Mouse (Mus musculus) ES-CJ7 (cell line): ENCODE results near the gene Lgr6.
A peak's percentile ranks its signal among the peaks of the same experiment; 100 is the strongest.

Experiments used
- DNase-seq: peaks from one replicate; pipeline ENCODE4 v3.0.0; 2011; ENCODE audit warnings: low read depth, low spot score

Lgr6 gene

DNA sequence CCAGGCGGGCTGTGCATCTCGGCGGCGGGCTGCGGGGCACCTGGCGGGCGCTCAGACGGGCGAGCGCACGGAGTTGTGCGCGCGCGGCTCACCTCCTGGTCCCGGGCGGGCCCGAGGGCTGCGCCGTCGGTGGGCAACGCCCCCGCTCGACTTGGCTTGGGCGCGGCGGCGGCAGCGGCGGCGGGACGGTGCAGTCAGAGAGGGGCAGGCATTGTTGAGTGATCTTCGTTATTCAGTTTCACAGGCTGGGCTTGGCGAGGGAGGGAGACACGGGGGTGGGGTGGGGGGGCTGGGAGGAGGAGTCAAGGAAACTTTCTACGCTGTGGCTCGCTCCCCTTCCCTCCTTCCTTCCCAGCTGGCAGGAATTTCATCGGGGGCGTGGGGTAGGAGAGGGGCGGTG, at the start of gene Lgr6:
Gene Lgr6 (minus strand): TSS at position 153 of the 400 bp plus-strand sequence.
- DNase-seq, result peak; percentile 59

DNA sequence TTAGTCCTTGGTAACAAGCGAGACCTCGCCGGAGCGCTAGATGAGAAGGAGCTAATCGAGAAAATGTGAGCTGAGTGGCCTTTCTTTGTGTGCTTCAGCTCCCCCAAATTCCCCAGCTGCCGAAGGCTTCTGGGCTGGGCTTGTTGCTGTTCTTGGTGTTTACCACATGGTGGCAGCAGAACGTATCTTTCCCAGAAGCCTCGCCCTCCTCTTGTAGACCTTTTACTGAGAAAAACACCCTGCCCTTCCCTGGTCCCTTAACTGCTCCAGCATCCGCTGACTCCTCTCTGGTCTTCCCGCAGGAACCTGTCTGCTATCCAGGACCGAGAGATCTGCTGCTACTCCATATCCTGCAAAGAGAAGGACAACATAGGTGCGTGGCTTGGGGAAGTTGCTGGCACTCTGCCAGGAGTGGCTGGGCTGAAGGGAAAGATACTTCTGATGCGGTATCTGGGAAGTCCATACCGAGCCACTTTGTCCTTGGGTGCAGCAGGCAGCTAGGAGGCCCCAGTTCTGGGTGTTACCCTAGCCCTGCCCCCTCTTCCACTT, 49.4 kb upstream of the Lgr6 start:
- DNase-seq, result peak; percentile 95

DNA sequence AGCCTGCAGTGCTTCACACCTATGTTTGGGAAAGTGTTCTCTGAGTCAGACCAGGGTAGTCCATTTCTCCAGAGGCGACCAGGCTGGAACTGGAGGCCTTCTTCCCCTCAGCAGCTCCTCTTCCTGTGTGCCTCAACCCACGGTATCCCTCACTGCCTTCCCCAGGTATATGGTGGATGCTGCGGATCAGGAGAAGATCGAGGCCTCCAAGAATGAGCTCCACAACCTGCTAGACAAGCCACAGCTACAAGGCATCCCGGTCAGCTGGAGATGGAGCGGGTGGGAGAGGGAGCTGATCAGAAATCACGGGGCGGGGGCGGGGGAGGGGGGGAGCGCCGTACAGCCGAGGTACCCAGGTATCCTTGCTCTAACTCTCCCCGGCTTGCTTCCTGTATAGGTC, 48.9 kb upstream of the Lgr6 start:
- no peak for DNase-seq

DNA sequence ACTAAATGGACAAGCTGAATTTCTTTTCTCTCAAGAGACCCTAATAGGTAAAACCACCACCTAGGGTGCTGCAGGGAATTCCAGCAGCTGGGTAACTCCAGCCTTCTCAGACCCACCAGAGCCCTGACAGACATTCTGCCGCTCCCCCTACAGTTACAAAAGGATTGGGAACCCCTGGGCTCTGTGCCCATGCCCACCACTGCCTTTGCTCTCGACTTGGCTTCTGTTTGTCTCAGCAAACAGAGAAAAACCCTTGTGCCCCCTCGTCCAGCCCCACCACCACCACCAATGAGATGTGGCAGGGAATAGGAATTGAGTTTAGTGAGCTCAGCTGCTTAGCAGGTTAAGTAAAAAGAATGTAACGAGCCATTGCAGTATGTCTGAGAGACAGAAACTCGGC, 43.9 kb upstream of the Lgr6 start:
- no peak for DNase-seq

DNA sequence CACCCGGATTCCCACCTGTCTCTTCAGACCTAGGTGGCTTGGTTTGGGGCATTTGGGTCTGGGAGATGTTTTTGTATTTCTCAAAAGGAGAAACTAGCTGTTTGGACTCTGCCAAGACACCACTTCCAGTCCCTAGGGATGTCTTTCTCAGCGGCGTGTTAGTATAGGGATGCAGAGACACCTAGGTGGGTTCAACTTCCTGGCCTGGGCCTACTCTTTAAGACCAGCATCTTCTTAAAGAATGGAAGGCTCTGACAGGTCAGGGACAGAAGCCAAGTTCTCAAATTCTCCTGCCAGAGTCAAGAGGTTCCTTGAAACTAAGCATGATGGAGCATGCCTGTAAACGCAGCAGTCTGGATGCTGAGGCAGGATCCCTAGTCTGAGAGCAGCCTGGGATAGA, 43.4 kb upstream of the Lgr6 start:
- DNase-seq, result no peak

DNA sequence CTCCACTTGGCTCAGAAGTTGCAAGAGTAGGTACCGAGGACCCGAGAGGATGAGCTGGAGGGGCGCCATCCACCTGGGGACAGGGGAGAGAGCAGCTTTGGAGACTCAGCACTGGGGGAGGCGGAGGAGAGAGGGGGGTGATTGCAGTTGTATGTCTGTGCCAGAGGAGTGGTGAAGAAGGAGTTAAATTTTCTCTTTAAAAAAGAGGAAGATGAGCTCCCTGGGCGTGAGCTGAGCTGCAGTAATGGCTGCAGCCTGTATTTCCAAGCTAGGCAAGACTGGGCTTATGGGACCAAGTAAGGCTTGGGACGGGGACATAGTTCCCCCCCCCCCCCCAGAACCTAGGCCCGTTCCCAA, 42.6 kb upstream of the Lgr6 start:
- DNase-seq, result no peak

DNA sequence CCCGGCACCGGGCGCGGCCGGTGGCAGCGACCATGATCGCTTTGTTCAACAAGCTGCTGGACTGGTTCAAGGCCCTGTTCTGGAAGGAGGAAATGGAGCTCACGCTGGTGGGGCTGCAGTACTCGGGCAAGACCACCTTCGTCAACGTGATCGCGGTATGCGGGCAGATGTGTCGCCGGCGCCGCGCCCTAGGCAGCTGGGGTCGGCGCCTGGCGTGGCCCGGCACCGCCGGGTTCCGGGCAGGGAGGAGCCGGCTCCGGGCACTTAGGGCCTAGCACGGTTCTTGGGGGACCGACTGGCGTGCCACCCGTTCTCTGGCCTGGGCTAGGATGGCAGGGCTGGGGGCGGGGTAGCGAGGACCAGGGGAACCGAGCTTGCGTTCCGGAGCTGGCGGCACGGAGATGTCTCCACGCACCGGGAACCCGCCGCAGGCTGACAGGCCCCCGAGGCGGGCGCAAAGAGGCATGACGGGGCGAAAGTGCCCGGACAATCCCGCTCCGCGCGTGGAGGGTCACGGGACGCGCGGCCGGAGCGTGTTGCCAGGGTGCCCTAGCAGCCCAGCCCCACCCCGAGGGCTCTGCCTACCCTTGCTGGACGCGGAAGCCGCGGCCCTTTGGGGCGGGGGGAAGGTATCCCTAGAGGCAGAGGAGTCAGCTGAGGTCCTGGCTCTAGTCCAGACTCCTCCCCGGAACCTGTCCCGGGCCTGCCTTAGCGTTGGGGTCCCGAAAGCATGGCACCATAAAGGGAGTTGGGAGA, 42.0 kb upstream of the Lgr6 start:
- peak; percentile 74 for DNase-seq

DNA sequence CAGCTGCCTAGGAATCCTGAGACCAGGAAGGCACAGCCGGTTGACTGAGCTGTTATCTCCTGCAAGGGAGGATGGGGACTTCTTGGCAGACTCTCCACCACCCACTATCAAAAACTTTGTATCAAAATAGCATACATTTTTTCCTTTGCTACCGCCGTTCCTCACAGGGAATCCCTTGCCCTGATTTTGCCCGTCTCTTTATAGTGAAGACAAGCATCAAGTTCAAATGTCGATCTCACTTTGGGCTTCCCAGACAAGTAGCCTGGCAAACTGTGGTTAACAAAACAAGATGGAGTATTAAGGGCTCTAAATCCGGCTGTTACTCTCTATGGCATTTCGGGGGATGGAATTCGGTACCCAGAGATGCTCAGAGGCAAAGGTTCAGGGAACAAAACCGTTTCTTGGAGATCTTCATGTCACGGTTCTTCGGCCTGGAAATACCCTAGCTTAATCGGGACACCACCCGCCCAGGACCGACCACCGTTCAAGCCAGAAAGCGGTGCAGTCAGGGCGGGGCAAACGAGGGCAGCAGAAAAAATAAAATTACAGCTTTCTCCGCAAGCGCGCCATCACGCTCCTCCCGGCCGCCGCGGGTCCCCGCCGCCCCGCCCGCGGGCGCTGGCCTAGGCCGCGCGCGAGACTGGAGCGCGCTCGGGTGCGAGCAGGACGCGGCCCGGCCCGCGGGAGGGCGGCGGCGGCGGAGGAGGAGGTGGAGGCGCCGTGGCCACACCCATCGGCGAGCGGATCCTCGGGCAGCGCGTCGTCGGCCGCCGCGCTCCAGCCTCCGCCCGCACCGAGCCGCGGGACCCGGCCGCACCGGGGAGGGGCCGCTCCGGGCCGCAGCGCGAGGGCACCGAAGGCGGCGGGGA, 41.2 kb upstream of the Lgr6 start, which contains the start of gene Arl8a:
Gene Arl8a (plus strand): TSS at position 748 of the 869 bp plus-strand sequence.
- DNase-seq, result peak; percentile 60

DNA sequence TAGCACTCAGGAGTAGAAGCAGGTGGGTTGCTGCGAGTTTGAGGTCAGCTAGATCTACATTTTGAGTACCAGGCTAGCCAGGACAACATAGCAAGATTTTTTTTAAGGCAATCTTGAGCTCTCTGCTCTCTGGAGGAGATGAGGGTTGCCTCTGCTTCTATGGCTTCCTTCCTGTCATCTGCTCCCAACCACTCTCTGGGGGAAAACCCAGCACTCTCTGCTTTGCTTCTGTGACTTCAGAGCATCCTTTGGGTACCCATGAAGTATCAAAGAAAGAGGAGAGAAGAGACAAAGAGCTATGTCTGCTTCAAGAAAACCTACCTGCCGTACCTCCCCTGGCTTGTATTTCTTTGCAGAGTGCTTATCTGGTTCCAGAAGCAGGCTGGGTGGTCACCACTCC, 38.9 kb upstream of the Lgr6 start:
- no peak for DNase-seq

DNA sequence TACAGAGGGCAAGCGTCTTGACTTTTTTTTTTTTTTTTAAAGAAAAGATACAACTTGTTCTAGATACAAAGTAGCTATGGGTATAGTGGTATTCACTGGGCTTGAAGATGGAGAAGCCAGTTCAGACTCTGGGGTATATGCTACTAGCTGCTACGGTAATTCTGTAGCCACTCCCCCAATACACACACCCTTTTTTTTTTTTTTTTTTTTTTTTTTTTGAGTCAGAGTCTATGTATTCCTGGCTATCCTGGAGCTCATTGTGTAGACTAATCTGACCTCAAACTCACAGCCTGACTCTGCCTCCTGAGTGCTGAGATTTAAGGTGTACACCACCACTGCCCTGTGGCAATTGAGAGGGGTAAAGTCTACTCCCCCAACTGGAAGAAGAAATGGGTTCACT, 37.4 kb upstream of the Lgr6 start:
- DNase-seq, result no peak

DNA sequence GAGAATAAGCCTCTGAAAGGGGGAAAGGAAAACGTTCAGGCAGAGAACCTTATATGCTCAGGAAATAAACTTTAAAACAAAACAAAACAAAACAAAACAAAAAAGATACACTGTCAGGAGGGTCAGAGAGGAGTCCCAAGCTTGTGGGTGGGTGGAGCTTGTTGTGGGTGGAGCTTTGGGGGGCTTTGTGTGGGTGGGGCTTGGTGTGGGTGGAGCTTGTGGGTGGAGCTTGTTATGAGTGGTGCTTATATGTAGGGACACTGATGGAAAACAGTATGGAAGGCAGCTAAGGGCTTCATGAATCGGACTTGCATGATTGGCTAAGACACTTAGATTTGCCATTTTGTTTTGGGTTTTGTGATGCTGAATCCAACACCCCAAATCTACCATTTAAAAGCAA, 34.8 kb upstream of the Lgr6 start:
- DNase-seq, result peak; percentile 78

DNA sequence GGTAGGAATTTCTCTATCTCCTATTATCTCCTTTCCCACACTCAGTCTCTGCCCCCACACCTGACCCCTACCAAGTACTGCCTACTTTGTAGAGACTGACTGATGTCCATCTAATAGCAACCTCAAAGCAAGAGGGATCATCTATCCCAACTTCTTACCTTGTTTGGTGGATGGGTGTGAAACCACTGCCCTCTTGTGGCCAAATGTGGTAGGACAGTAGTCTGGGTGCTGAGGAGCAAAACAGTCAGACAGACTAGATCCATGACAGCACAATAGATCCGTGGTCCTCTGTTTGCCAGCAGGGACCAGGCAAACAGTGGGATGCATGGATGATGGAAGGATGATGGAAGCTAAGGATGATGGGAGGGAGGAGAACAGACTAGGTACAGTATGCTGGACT, 31.4 kb upstream of the Lgr6 start:
- peak; percentile 92 for DNase-seq

DNA sequence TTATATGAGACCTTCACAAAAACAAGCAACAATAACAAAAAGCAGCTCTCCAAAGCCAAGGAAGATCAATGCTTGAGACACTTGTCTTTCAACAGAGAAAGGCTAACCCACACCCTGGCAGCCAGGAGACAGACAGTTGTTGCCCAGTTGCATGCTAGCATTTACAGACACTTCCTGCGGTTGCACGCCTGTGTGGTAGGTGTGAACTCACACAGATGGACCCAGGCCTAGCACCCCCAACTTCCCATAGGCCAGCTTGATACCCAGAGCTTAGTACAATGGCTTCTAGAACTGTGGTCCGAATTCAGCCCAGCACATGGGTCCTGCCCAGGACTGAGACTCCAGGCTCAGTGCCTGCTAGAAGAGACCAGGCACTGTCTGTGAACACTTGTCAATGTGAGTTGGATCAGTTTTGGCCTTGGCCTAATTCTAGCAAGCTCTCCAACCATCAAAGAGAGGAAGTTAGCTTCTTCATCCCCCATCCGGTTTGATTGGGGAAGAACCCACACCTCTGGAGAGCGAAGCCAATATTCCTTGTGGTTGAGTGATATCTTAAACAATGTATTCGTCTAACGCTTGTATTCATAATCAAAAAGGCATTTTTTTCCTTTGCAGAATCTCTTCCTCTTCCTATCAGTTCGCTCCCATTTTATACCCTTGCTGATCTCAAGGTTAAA, 30.2 kb upstream of the Lgr6 start:
- DNase-seq, result no peak

DNA sequence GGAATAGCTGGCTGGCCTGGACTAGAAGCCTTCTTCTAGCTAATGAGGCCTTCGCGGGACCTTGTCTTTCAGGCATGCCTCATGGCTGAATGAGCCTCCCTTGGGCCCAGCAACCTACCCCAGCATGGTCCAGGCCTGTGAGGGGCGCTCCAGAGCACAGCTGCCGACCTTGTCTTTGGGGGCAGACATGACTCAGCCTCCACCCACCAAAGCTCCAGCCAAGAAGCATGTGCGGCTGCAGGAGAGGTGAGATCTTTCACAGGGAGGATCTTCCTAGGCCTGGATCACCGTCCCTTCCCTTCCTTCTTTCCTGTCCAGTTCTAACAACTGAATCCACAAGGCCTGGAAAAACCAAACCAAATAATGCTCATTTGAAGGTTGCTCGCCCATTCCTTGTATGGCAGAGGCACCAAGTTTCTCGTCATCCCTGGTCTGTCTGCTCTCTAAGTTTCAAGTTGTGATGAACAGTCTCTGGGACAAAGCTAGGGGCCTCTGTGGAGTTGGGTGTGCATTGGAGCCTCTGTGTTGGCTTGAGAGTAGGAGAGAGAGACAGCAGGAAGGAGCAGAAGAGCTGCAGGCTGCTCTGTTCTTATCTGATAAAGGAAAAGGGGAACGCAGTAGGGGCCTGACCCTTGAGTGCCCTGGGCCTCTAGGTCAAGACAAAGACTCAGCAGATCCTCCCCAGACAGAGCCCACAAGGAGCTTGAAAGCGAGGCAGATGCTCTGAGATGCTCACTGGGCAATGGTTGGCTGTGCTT, 28.8 kb upstream of the Lgr6 start:
- no peak for DNase-seq

DNA sequence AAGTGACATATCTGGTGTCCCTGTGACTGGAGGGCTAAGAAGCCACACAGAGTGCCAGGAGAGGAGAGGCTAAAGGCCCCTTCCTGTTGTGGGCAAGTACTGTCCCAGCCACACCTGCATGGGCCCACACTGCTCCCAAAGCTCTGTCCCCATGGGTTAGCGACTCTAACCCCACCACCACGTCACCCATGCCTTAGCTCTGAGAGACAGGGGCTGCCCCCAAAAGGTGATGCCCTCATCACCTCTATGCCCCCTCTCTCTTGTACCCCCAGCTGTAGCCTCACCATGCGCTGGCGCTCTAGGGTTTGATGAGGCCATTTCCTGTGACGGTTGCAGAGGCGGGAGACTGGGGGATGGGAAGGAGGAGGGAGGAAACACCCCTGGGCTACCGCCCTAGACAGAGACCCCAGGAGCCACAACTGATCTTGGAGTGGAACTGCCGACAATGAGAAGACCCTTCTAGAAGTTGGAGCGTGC, 27.9 kb upstream of the Lgr6 start:
- no peak for DNase-seq

DNA sequence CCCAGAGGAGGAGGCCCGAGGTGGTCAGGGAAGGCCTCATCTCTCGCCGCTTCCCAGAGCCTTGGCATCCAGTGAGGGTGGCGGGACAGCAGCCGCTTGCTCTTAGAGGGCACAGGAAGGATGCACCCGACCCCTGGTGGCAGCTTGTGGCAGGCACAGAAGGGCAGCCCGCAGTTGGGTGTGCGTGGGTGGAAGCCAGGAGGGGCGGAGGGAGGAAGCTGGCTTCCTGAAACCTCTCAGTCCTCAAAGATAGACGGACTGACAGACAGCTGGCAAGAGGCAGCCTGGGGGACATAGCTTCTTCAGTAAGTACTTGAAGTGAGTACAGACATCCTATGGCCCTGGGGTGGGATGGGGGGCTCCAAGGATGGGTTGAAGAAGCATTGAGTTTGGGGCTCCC, 27.4 kb upstream of the Lgr6 start, which contains the start of gene Ptpn7:
Gene Ptpn7 (plus strand): TSS at position 228 of the 400 bp plus-strand sequence.
- peak; percentile 78 for DNase-seq

DNA sequence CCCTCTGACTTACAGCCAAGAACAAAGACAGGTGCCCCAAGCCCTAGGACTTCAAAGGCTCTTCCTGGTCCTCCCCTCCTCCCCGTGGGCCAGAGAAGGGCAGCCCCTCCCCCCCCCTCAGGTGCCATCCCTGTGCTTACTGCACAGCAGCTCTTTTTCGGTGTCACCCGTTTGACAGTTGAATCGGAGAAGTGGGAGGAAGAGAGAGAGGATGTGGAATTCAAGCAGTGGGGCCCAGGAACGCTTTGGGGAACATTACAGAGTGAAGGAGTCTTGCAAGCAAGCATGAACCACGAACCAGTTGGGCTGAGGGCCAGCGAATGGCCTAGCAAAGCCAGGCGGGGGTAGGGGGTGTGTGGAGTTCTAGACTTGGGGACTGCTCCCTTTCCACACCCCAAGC, 26.5 kb upstream of the Lgr6 start:
- no peak for DNase-seq

DNA sequence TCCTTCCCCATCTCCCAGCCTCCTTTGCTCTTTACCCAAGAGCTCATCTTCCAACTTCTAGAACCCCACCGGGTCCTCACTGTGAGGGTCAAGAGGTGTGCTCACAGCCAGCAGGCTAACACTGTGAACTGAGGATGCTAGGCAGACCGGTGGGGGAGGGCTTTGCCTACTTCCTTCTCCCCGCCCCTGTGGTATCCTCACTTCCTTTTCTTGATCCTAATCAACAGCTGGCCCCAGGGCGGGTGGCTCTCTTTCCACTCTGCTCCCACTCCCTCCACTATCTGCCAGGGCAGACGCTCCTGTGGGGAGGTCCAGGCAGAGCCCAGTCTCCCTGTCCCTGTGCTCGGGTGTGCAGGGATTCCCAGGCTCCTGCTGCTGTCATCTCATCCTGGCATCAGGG, 26.0 kb upstream of the Lgr6 start:
- DNase-seq, result peak; percentile 50

DNA sequence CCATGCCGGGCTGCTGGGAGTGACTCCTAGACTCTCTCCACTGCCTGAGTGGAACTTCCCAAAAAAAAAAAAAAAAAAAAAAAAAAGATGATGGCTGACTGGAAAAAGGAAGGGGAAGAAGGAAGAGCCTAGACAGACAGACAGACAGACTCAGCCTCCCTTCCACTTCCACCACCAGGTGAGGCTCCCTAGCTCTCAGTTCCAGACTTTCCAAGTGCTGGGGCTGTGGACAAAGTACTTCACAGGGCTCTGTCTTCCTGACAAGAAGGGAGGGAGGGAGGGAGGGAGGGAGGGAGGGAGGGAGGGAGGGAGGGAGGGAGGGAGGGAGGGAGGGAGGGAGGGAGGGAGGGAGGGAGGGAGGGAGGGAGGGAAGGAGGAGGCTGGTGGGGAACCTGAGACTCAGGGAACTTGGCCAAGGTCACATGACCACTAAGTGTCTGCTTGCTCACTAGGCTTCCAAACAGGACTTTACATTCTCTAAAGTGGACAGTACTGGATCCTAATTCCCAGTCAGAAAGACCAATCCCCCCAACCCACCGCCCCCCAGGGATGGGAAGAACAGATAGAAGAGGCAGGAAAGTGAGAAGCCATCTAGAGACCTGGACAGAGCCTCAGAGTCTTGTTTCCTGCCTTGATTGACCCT, 25.4 kb upstream of the Lgr6 start:
- peak; percentile 83 for DNase-seq

DNA sequence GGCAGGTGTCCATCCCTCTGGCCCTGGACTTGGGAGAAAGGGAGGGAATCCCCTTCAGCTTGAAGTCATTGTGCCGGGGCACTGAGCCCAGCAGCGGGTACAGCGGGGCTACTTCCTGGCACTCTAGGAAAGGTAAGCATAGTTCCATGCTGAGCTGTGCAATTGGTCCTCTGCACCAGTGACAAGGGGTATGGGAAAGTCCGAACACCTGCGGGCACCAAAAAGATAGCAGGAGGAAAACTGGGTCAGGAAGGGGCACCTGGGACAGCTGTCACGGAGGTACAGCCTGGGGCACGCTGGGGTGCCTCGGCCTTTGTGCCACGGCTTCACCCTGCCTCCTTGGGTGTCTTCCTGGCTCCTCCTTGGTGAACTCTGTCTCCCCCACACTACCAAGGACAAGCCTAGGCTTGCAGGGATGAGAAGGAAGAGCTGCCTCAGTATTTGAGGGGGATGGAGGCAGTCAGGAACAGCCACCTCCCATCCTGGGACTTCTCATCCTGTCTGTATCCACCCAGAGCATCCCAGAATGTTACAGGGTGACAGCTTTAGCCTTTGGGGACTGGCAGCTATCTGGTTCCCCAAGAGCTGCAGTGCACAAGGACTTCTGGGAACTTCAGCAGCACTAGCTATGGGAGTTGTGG, 24.6 kb upstream of the Lgr6 start:
- peak; percentile 51 for DNase-seq
